Mouse (Mus musculus): ENCODE measurements around the gene Gm2916. TPM values are rescaled to one million over a fixed set of nuclear protein-coding genes. Genes with fewer than 3 reads are reported as not detected.

Gene Gm2916
- polyA plus RNA-seq (2017; shearing (Covaris generic)), result not detected

GRCm38 (mm10) chr14:3883872-3884271, at the start of gene Gm2916:
Gene Gm2916, plus strand, starts transcription at chr14:3884172.

DNA sequence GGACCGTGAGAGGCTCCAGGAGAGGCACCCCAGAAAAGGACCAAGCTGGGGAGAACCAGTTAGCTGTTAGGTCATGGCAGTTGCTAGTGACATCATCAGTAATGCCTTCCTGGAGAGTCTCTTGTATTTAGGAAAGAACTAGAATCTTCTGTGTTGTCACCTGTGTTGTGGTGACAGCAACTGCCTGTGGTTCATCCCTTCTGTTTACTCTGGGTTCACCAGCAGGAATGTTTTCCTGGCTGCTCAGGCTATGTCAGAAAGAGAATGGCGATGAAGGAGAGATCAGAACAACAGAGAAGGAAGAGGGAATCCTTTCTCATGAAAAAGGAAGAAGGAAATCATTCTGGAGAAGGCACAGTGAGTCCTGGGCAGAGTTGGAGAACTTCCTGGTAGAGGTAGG, 38.0 kb upstream of the Gm2916 start, which contains the start of gene Gm3033:
Gm3033 (plus strand) TSS at position 301 of the 400 bp plus-strand sequence.

DNA sequence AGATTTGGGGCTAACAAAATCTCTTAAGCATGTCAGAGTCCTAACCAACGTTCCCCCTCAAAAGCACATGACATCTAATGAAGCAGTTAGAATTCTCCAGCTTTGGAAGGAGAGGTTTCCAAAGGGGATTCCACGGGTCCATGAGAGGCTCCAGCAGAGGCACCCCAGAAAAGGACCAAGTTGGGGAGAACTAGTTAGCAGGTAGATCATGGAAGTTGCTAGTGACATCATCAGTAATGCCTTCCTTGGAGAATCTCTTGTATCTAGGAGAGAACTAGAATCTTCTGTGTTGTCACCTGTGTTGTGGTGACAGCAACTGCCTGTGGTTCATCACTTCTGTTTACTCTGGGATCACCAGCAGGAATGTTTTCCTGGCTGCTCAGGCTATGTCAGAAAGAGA, 47.5 kb downstream of the Gm2916 start, which contains the start of gene Gm3029:
Gm3029 (plus strand) TSS at position 301 of the 400 bp plus-strand sequence.

DNA sequence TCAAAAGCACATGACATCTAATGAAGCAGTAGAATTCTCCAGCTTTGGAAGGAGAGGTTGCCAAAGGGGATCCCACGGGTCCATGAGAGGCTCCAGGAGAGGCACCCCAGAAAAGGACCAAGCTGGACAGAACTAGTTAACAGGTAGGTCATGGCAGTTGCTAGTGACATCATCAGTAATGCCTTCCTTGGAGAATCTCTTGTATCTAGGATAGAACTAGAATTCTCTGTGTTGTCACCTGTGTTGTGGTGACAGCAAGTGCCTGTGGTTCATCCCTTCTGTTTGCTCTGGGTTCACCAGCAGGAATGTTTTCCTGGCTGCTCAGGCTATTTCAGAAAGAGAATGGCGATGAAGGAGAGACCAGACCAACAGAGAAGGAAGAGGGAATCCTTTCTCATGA, 79.3 kb downstream of the Gm2916 start, which contains the start of gene Gm3095:
Gm3095 (plus strand) TSS at position 301 of the 400 bp plus-strand sequence.

Other genes starting within 250 kb of the Gm2916 start
- not detected for gene Gm3012, start 249.7 kb upstream of the Gm2916 start, polyA plus RNA-seq (2017; shearing (Covaris generic))
- not detected for gene Gm3020, start 232.1 kb upstream of the Gm2916 start, polyA plus RNA-seq (2017; shearing (Covaris generic))
- not detected for gene Gm3043, start 195.4 kb upstream of the Gm2916 start, polyA plus RNA-seq (2017; shearing (Covaris generic))
- not detected for gene Gm3002, start 74.1 kb upstream of the Gm2916 start, polyA plus RNA-seq (2017; shearing (Covaris generic))
- not detected for gene Gm3033, start 37.9 kb upstream of the Gm2916 start, polyA plus RNA-seq (2017; shearing (Covaris generic))
- not detected for gene Gm3029, start 47.6 kb downstream of the Gm2916 start, polyA plus RNA-seq (2017; shearing (Covaris generic))
- not detected for gene Gm3095, start 79.4 kb downstream of the Gm2916 start, polyA plus RNA-seq (2017; shearing (Covaris generic))
- gene Gm3099, start 114.2 kb downstream of the Gm2916 start, polyA plus RNA-seq (2017; shearing (Covaris generic)), result not detected
- not detected for gene Gm5796, start 139.8 kb downstream of the Gm2916 start, polyA plus RNA-seq (2017; shearing (Covaris generic))
- gene Gm3115, start 199.9 kb downstream of the Gm2916 start, polyA plus RNA-seq (2017; shearing (Covaris generic)), result not detected
- not detected for gene Gm8108, start 226.4 kb downstream of the Gm2916 start, polyA plus RNA-seq (2017; shearing (Covaris generic))